Mouse (Mus musculus) retina, postnatal 1 day (tissue): Measurements from ENCODE around the gene 9230112D13Rik.
A peak's percentile ranks its signal among the peaks of the same experiment; 100 is the strongest.

Experiments
- DNase-seq: peaks from one replicate; pipeline ENCODE4 v3.0.0-alpha.2; 2012

Gene 9230112D13Rik

GRCm38 (mm10) chr14:34522701-34523100 lies at the start of gene 9230112D13Rik:
9230112D13Rik (minus strand) TSS chr14:34522801.
- no peak for DNase-seq

GRCm38 (mm10) chr14:34571610-34572387 lies 49.2 kb upstream of the 9230112D13Rik start:
- DNase-seq: no peak

- no peak for DNase-seq
These were observed 48.3 kb upstream of the 9230112D13Rik start for GRCm38 (mm10) chr14:34570903-34571302.

GRCm38 (mm10) chr14:34570294-34570693 lies 47.7 kb upstream of the 9230112D13Rik start:
- DNase-seq: peak; percentile 85

GRCm38 (mm10) chr14:34569534-34570194 lies 47.1 kb upstream of the 9230112D13Rik start:
- peak; percentile 25 for DNase-seq

- no peak for DNase-seq
These were observed 46.0 kb upstream of the 9230112D13Rik start for GRCm38 (mm10) chr14:34568626-34569025.

- DNase-seq: no peak
These were observed 45.1 kb upstream of the 9230112D13Rik start for GRCm38 (mm10) chr14:34567697-34568096.

- no peak for DNase-seq
These were observed 43.9 kb upstream of the 9230112D13Rik start for GRCm38 (mm10) chr14:34566530-34566929.

- DNase-seq: no peak
These were observed 43.1 kb upstream of the 9230112D13Rik start for GRCm38 (mm10) chr14:34565711-34566110.

- DNase-seq: no peak
These were observed 42.0 kb upstream of the 9230112D13Rik start for GRCm38 (mm10) chr14:34564646-34565045.

GRCm38 (mm10) chr14:34562393-34562792 lies 39.8 kb upstream of the 9230112D13Rik start:
- no peak for DNase-seq

- no peak for DNase-seq
These were observed 39.0 kb upstream of the 9230112D13Rik start for GRCm38 (mm10) chr14:34561647-34562046.

- DNase-seq: no peak
These were observed 36.3 kb upstream of the 9230112D13Rik start for GRCm38 (mm10) chr14:34558947-34559346.

- no peak for DNase-seq
These were observed 32.6 kb upstream of the 9230112D13Rik start for GRCm38 (mm10) chr14:34555211-34555610.

GRCm38 (mm10) chr14:34554047-34554446 lies 31.4 kb upstream of the 9230112D13Rik start:
- no peak for DNase-seq

- no peak for DNase-seq
These were observed 30.9 kb upstream of the 9230112D13Rik start for GRCm38 (mm10) chr14:34553470-34553869.

GRCm38 (mm10) chr14:34552226-34552625 lies 29.6 kb upstream of the 9230112D13Rik start:
- no peak for DNase-seq

GRCm38 (mm10) chr14:34549004-34549671 lies 26.5 kb upstream of the 9230112D13Rik start:
- DNase-seq: peak; percentile 92

GRCm38 (mm10) chr14:34548391-34549001 lies 25.9 kb upstream of the 9230112D13Rik start:
- DNase-seq: peak; percentile 71

GRCm38 (mm10) chr14:34544545-34544944 lies 21.9 kb upstream of the 9230112D13Rik start:
- no peak for DNase-seq

- no peak for DNase-seq
These were observed 21.4 kb upstream of the 9230112D13Rik start for GRCm38 (mm10) chr14:34544001-34544400.

- DNase-seq: no peak
These were observed 21.0 kb upstream of the 9230112D13Rik start for GRCm38 (mm10) chr14:34543596-34543995.

GRCm38 (mm10) chr14:34541896-34542295 lies 19.3 kb upstream of the 9230112D13Rik start:
- DNase-seq: no peak
